Mouse (Mus musculus) telencephalon, adult 2 months (tissue): ENCODE measurements around the gene Ndst2.

ENCODE experiments used
- DNase-seq: peaks from one replicate; pipeline ENCODE4 v3.0.0-alpha.2; 2011; ENCODE audit warnings: low read depth, low spot score

The Ndst2 gene

DNA sequence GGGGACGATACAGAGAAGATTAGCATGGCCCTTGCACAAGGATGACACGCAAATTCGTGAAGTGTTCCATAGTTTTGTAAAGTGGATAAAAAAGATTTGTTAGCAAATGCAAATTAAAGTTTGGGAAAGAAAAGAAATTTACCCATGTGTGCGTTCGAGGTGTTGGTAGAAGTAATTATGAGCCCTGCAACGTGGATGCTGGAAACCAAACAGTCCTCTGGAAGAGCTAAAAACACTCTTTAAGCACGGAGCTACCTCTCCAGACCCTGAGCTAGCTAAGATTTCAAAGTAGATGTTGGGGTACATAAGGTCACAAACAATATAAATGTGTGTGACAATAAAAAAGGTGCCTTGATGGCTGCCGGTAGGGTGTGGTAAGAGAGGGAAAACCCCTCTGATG, 32.8 kb downstream of the Ndst2 start:
- DNase-seq: no peak

DNA sequence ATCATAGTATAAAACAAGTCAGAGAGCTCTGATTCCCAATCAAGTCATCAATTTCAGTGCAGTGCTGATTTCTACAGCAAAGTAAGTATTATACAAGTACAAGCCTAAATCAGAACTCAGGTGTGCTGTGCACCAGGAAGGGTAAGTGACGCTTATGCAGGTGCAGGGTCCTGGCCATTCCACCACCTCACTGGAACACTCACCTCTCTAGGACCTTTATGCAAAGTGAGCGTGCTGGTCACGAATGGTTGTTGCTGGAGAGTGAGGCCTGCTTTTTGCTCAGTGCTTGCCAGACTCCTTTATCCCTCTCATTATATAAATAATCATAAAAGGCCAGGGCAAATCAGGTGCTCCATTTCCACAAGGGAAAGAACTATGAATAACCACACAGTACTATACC, 34.0 kb downstream of the Ndst2 start:
- no peak for DNase-seq

DNA sequence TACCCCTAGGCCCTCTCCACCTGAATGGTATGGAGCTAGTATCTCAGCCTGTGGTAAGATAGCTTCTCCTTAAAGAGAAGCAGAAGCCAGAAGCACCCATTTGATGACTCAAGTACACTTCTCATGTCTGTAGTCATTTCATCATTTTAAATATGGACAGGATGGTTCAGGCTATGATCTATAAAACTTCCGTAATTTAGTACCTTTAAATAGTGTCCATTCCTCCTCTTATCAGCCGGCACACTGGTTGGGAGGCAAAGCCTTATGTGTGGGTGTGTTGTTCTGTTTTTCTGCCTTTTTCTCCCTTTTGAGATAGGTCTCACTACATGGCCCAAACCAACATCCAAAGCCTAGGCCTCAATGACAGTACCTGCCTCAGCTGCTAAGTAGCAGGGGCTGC, 35.8 kb downstream of the Ndst2 start:
- no peak for DNase-seq

DNA sequence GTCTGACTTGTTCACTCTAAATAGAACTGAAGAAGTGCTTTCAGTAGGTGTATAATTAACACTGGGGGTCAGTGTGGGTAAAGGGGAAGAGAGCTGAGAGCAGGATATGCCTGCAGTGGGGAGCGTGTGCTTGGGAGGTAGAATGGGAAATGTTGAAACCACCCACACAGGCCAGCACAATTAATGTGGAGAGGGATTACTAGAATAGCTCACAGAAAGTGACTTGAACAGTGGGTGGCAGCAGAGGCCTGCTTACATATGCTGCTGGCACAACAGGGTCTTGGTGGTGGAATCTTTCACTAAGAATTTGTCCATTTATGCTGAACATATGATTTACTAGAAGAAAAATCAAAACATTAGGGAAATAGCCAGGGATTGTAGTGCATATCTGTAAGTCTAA, 37.4 kb downstream of the Ndst2 start:
- DNase-seq: peak; percentile 78

DNA sequence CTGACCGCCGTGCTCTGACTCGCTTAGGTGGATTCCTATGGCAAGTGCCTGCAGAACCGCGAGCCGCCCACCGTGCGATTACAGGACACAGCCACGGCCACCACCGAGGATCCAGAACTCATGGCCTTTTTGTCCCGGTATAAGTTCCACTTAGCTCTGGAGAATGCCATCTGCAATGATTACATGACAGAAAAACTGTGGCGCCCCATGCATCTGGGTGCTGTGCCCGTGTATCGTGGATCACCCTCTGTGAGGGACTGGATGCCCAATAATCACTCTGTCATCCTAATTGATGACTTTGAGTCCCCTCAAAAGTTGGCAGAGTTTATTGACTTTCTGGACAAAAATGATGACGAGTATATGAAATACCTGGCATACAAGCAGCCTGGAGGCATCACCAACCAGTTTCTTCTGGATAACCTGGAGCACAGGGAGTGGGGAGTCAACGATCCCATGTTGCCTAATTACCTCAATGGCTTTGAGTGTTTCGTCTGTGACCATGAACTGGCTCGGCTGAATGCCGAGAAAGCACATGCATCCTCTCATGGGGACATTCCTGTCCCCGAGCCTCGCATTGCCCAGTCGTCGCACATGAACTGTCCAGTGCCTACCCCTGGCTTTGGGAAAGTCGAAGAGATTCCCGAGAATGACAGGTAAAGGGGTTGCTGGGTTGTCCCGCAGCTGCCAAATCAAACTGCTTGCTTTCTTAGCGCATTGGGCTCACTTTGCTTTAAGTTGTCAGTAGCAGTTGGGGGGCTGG, 38.4 kb downstream of the Ndst2 start:
- no peak for DNase-seq

DNA sequence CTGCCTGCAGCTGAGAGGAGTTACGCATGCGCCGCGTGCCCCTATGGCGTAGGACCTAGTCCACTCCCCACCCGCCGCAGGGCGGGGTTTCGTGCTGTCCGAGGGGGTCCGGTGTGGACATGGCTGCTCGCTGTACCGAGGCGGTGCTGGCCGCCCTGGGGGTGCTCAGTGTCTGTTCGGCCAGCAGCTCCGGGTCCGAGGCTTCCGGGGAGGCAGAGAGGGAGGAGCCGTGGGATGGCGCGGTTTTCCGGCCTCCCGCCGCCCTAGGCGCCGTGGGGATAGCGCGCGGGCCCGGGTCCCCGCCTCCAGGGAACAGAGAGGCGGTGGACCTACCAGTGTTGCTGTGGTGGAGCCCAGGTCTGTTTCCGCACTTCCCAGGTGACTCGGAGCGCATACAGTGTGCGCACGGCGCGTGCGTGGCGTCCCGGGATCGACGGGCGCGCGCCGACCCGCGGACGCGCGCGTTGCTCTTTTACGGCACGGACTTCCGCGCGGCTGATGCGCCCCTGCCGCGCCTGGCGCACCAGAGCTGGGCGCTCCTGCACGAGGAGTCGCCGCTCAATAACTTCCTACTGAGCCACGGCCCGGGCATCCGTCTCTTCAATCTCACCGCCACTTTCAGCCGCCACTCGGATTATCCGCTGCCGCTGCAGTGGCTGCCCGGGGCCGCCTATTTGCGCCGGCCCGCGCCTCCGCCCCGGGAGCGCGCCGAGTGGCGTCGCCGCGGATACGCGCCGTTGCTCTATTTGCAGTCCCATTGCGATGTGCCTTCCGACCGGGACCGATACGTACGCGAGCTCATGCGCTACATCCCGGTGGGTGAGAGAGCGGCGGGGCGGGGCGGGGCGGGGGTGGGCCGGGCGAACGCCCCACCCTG, 39.2 kb downstream of the Ndst2 start, which contains the start of gene Fut11:
Fut11 (plus strand) TSS at position 85 of the 877 bp plus-strand sequence.
- peak; percentile 75 for DNase-seq

DNA sequence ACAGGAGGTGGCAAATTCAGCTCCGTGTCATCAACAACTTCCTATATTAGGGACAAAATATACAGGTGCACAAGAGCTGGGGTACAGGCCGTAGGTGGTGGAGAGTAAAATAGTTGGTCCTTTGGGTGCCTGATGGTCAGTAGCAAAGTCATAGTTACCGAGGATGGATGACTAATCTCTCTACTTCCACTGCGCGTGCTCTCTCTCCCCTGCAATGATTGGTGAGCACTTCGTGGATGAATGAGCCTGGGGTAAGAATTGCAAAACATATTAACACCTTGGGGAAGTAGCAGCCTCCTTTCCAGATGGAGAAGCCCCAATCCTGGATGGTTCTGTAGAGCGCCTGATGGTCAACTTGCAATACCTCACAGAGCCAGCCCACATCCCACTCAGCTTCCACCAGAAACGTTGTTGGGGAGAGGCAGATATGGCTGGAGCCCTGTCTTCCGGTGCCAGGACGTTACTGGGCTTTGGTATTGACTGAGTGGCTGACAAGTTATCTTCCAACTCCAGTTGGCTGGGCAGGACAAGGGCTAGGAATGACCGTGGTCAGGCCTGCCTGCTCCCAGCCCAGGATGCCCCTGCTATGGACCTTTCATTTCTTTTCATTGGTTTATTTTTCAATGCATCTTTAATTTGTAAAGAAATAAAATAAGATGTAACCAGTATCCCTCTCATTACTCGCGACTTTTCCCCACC, 40.0 kb downstream of the Ndst2 start:
- DNase-seq: no peak

DNA sequence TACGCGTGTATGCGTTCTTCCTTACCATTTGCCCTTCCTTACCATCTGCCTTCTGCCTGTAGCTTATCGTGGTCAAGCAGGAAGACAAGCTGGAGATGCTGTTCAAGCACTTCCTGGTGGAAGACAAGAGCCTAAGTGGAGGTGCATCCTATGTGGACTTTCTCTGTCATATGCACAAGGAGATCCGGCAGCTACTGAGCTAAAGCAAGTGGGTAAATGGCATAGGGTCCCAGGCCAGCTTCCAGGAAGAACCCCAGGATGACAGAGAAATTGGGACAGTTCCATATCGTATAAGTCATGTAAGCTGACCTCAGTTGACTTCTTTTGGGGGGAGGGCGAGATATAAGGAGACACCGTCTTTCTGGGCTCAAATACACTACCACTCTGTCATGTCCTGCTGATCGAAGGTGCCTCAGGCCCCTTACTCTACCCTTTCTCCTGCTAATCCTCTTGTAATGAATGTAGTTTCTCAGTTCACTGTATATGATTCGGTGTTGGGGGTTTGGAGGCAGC, 40.7 kb downstream of the Ndst2 start:
- no peak for DNase-seq

DNA sequence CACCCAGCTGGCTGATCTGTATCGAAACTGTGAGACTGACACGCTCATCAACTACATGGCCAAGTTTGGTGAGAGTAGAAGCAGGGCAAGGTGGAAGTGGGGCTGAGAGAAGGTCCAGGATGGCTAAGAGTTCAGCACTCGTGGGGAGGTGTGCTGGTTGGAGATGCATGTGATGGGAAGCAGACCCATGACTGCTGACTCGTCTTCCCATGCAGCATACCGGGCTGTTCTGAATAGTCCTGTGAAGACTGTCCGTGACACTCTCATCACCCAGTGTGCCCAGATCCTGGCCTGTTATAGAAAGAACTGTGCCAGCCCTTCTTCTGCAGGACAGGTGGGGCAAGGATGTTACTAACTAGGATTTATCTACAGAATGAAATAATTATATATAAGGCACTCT, 42.6 kb downstream of the Ndst2 start:
- DNase-seq: no peak

DNA sequence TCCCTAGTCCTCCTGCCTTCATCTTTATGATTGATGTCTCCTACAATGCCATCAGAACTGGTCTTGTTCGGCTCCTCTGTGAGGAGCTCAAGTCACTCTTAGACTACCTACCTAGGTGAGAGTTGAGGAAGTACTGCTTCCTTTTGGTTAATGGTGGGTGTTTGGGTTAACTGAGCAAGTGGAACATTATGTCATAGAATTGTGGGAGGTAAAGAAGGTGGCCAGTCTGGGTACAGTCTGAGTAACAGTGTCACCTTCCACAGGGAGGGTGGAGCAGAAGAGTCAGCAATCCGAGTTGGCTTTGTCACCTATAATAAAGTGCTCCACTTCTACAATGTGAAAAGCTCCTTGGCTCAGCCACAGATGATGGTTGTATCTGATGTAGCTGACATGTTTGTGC, 45.4 kb downstream of the Ndst2 start:
- no peak for DNase-seq

DNA sequence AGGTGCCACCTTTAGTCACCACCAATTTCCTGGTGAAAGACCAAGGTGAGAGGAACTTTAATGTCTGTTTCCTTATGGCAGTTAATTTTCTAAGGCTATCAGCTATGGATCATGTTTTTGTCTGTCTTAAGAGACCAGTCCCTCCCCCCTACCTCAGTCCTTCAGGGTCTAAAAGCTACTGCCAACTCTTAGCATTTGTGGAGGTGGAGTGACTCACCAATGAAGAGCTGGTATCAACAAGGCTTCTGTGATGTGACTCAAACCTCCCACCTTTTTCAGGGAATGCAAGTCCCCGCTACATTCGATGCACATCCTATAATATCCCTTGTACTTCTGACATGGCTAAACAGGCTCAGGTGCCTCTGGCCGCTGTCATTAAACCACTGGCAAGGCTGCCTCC, 47.8 kb downstream of the Ndst2 start:
- DNase-seq: peak; percentile 62

DNA sequence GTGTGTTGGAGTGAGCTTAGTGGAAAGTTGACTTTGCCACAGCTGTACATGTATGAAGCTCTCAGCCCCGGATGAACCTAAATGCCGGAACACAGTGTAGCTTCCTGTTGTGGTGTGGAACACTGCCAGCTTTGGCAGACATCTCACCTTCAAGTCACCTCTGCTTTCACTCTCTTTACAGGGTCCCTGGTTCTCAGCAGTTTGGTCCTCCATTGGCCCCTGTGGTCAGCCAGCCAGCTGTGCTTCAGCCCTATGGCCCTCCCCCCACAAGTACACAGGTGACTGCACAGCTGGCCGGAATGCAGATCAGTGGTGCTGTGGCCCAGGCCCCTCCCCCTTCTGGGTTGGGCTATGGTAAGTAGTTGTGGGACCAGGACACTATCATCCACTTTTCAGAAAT, 51.9 kb downstream of the Ndst2 start:
- DNase-seq: no peak

DNA sequence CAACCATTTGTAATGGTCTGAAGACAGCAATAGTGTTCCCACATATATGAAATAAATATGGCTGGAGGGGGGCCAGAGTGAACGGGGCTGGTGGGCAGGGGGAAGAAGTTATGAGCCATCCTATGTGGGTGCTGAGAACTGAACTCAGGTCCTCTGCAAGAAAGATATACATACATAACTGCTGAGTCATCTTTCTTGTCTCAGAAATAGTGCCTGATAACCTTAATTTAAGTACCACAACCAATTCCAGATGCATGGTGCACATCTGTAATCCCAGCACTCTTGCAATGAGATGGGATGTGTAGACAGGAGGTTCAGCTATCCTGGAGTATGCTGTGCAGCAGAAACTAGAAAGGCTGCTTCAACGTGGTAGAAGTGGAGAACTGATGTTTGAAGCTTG, 52.6 kb downstream of the Ndst2 start:
- no peak for DNase-seq

DNA sequence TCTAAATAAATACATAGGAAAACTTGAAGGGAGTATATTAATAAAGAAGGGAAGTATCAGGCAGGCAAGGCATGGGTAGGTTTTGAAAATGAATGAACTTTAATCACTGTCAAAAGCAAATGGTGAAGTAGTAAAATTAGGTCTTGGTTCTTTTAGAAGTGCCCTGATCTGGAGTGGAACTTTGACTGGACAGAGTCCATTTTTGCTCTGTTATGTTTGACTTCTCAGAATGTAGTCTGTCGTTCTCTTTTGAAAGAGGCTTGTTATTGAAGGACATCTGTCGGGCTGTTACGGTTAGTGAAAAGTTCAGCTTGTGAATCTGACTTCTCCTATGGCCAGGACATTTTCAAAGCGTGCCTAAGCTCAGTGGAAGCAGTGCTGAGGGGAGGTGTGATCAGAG, 56.5 kb downstream of the Ndst2 start:
- DNase-seq: no peak

DNA sequence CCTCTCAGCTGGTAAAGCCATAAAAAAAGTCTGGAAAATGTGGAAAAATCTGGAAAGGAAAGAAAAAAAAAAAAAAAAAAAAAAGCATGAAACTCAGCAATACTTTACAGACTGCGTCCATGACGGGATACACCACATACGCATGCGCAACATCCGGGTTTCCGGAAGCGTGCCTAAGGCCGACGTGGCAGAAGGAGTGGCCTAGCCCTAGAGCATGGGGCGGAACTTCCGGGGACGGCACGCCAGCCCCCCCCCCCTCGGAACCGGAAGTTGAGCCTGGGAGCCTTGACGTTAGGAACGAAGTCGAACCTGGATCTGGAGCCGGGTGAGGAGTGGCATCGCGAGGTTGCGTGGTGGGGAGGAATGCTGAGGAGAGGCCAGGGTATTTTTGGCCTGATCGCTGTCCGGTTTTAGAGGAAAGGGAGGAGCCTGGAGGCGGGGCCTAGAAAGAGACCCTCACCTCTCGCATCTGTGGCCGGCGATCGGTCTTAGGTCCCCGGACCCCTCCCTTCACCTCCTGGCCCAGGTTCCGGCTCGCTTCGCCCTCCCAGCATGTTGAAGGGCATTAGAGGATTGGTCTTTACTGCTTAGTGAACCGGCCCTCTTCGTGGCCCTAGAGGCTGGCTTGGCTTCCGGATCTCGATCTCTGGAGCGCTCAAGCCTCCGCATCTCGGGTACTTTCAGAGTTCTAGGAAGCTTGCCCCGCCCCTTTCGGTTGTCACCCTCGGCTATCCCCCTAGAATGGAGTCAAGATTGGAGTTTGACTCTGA, 60.1 kb downstream of the Ndst2 start, which contains the start of gene Sec24c:
Sec24c (plus strand) TSS at position 245 of the 770 bp plus-strand sequence.
- DNase-seq: peak; percentile 98

DNA sequence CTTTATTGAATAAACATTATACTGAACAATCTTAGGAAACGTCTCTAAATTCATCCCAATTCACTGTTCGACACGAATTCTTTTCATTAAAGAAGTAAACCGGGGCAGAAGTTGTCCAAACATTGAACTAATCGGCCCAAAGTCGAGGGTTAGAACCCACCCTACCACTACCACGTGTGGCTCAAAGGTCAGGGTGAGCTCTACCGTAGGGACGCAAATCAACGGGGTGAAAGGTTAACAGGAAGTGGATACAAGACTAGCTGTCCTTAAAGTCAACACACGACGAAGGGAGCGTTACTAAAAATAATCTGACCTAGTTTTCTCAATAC, 60.7 kb downstream of the Ndst2 start:
- peak; percentile 87 for DNase-seq
